Mouse (Mus musculus) heart, embryonic 10.5 days (tissue): ENCODE measurements around the gene Adcy10. TPM values are rescaled to one million over a fixed set of nuclear protein-coding genes. Genes with fewer than 3 reads are reported as not detected.
A peak's percentile ranks its signal among the peaks of the same experiment; 100 is the strongest.

Experiments used
- DNase-seq: peaks from one replicate; pipeline ENCODE4 v3.0.0-alpha.2; 2017; ENCODE audit warnings: low spot score
- H3K27ac ChIP-seq: fragments of 300-500 bp; sonication (generic); 2 replicates; pipeline ENCODE4 v1.5.1; 2016; ENCODE audit warnings: mild to moderate bottlenecking
- H3K27me3 ChIP-seq: fragments of 300-500 bp; sonication (generic); 2 replicates; pipeline ENCODE4 v1.6.1; 2016; ENCODE audit warnings: mild to moderate bottlenecking; ENCODE audit not compliant: poor library complexity, insufficient read depth, severe bottlenecking
- H3K36me3 ChIP-seq: fragments of 300-500 bp; sonication (generic); 2 replicates; pipeline ENCODE4 v1.6.1; 2016; ENCODE audit warnings: mild to moderate bottlenecking, moderate library complexity
- H3K4me1 ChIP-seq: fragments of 300-500 bp; sonication (generic); 2 replicates; pipeline ENCODE4 v1.6.1; 2016; ENCODE audit warnings: mild to moderate bottlenecking
- H3K4me3 ChIP-seq: fragments of 300-500 bp; sonication (generic); 2 replicates; pipeline ENCODE4 v1.5.1; 2016; ENCODE audit warnings: mild to moderate bottlenecking, moderate library complexity
- H3K9me3 ChIP-seq: fragments of 300-500 bp; sonication (generic); 2 replicates; pipeline ENCODE4 v1.6.1; 2016; ENCODE audit warnings: mild to moderate bottlenecking, moderate library complexity
- WGBS: fragments of 180-500 bp; shearing (Covaris S2); methylation state at CpG from one replicate; pipeline ENCODE4 v1.1.7; 2016; 5-methylcytosine and 5-hydroxymethylcytosine counted together
- polyA plus RNA-seq: library from polyadenylated mRNA; unstranded; fragments of >200 nt; fragmentation: Nextera tagmentation; extraction: Ambion mirVana; gene quantifications from 2 replicates; pipeline ENCODE4 v1.2.1, GENCODE M21; 2016

Gene Adcy10
- polyA plus RNA-seq, 1 experiment from 2014 or later, result not detected

DNA sequence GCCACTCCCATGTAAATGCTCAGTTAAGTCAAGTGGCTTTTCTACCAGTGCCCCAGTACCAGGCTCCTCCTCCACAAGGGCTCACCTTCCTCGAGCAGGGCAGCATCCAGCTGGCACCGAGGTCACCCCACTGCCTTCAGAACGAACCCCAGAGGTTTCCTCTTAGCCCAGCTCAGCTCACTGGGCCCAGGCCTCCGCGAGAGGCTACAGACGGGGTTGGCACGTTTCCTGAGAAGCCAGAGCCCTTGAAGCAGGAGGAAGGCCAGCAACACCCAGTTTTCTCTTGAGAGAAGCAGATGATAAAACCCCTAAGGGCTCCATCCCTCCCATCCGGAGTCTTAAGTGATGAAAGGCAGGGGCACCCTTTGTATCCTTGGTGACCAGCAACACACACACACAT, 105.8 kb downstream of the Adcy10 start:
- peak overlapping the region; percentile 64 for H3K27ac ChIP-seq
- no peaks in the 10 kb centered on the region for H3K27me3 ChIP-seq
- H3K9me3 ChIP-seq, result no peaks in the 10 kb centered on the region
- no peak for DNase-seq
- H3K36me3 ChIP-seq, result peaks cover 40% of the 10 kb centered on the region
- H3K4me3 ChIP-seq, result no peak overlapping the region
- 59% methylated on average over 8 of the region's 8 CpGs for WGBS
- peaks cover 58% of the 10 kb centered on the region for H3K4me1 ChIP-seq

DNA sequence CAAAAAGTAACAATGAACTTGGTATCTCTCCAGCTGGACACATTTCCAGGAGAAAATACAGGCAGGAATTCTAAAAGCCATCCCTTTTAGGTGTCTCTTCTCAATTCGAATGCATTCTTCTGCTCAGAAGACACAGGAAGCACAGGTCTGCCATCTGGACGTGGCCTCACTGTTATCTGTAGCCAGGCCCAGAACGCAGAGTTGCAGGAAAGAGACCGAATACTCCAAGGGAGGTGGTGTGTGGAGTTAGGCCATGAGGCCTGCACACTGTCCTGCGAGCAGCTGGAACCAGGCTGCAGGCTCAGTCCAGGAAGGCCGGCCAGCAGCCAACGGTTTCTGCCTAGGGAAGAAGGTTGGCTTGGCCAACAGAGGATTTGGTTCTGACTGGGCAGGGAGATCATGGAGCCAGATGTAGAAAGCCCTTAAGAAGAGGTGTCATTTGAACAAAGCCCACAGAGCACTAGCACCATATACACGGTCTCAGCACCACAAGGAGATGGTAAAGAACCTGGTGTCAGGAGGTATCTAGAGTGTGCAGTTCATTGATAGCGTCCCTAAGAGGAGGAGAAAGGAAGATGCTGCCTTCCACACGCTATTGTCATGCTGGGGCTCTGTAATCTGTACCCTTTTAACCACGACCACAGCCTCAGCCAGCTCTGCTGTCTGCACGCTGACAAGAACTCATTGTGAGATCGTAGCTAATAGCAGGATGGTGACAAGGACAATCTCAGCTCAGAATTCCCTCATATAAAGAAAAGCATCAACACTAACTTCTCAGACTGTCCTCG, 107.5 kb downstream of the Adcy10 start:
- H3K27me3 ChIP-seq, result no peaks in the 10 kb centered on the region
- H3K4me3 ChIP-seq, result no peak overlapping the region
- H3K36me3 ChIP-seq, result peaks cover 51% of the 10 kb centered on the region
- no peaks in the 10 kb centered on the region for H3K9me3 ChIP-seq
- WGBS, result 63% methylated on average over 14 of the region's 14 CpGs
- no peak overlapping the region for H3K27ac ChIP-seq
- DNase-seq, result no peak
- peaks cover 46% of the 10 kb centered on the region for H3K4me1 ChIP-seq

DNA sequence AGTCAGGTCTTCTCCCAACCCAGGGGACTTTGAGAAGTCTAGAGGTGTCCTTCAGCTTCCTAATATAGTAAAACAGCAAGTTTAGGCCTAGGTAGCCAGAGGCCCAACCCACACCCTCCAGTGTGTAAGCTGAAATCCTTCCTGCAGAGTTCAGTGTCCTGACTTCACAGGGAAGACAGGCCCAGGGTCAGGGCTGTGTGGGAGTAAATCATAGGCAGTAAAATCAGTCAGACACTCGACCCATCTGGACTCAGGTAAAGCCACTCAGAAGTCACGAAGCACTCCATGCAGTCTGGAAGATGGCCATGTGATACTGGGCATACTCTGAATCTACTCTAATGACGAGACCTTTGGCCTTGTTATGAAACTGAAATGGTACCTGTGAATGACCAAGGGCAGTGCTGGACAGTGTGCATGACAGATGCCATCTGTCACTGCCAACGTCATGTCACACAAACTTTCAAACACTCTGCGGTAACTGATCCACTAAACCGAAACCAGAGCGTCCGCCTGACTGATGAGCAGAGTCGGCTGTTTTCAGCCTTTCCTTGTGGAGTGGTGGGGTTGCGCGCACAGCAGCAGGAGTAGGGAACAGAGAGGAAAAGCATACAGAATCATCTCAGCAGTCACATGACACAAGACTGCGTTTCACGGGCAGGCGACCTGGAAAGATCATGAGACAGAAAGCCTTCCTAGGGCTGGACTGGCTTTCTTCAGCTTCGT, 109.9 kb downstream of the Adcy10 start:
- 84% methylated on average over 15 of the region's 15 CpGs for WGBS
- Histone ChIP-seq H3K4me3 (no peak overlapping the region), H3K9me3 (no peaks in the 10 kb centered on the region), H3K27ac (no peak overlapping the region), H3K36me3 (peaks cover 70% of the 10 kb centered on the region), H3K27me3 (no peaks in the 10 kb centered on the region), H3K4me1 (peaks cover 23% of the 10 kb centered on the region)
- DNase-seq, result no peak

DNA sequence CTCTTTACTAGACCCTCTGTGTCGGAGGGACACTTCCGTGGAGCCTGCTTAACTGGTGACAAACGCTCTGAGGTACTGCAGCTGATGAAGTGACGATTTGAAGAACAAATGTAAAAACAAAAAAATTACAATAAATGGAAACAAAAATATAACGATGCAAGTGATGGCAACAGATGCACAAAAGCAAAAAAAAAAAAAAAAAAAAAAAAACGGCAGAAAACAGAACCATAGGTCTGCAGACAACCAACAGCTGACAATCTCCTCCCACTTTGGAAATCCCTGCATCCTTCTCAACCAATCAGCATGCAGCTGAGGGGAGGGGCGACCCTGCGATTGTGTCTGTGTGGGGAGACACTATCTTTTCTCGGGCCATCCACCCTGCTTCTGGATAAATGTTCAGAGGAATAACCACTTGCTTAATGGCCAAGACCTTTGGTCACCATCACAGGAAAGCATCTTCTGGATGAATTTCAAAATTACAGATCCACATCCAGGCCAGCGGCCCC, 116.8 kb downstream of the Adcy10 start:
- Histone ChIP-seq H3K9me3 (no peaks in the 10 kb centered on the region), H3K4me3 (no peak overlapping the region), H3K4me1 (peaks cover 14% of the 10 kb centered on the region), H3K36me3 (peaks cover 72% of the 10 kb centered on the region), H3K27ac (no peak overlapping the region), H3K27me3 (no peaks in the 10 kb centered on the region)
- WGBS, result 77% methylated on average over 10 of the region's 10 CpGs
- no peak for DNase-seq

DNA sequence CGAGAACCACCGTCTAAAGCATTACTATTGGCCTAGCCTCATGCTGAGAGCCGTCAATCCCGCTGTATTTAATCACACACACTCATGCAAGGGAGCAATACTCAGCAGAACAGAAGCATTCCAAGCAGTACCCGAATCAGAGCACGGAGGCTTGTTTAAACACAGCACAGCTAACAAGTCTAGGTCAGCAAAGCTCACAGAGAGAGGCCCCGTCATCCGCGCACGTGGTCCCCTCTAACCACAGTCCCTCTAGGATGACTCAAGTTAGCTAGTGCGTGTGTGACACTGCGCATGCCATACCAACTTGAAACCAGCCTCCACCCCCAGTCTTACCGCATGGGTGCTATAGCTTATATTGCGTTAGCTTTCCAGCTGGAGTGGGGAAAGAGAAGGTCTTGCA, 118.2 kb downstream of the Adcy10 start:
- 91% methylated on average over 14 of the region's 14 CpGs for WGBS
- peaks cover 78% of the 10 kb centered on the region for H3K36me3 ChIP-seq
- no peaks in the 10 kb centered on the region for H3K27me3 ChIP-seq
- no peak overlapping the region for H3K27ac ChIP-seq
- no peaks in the 10 kb centered on the region for H3K9me3 ChIP-seq
- no peak for DNase-seq
- H3K4me3 ChIP-seq, result no peak overlapping the region
- peaks cover 21% of the 10 kb centered on the region for H3K4me1 ChIP-seq

DNA sequence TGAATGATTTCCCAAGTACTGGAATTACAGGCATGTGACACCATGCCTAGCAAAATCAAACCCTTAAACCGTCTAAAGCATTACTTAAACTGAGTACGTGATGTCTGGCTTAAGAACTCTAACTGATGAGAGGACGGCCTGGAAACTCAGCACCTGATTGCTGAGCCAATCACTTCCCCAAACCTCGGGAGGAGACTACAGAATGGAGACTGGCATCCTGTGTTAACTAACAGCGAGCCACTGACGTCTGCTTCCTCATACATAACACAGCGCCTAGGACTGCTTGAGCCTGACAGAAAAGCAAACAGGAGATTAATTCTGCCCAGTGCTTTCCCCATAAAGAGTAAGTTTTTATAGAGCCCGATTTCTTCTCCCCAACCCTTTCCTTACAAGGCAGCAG, 119.2 kb downstream of the Adcy10 start:
- peaks cover 71% of the 10 kb centered on the region for H3K36me3 ChIP-seq
- 0 out of 2 replicates have a peak overlapping the region, but pooled peaks have one; percentile 3 for H3K27ac ChIP-seq

DNA sequence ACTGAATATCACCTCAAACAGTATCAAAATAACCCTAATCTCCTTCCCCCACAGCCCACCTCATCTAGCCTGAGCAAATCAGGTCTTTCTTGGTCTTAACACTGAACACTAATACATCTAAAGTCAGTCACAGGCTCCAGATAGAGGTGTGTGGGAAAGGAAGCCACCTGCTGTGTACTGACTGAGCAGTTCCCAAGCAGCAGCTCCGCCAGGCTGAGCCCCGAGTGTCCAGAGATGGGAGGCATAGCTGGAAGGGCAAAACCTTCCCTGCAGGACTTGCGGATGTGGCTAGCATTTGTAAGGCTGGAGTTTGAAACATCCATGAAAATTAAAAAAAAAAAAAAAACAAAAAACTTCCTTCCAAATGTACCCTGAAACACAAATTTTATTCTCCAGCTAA, 120.1 kb downstream of the Adcy10 start:
- H3K36me3 ChIP-seq, result peaks cover 67% of the 10 kb centered on the region
- no peaks in the 10 kb centered on the region for H3K27me3 ChIP-seq
- peaks cover 30% of the 10 kb centered on the region for H3K4me1 ChIP-seq
- DNase-seq, result no peak
- 91% methylated on average over 3 of the region's 3 CpGs for WGBS
- H3K4me3 ChIP-seq, result no peak overlapping the region
- no peaks in the 10 kb centered on the region for H3K9me3 ChIP-seq
- no peak overlapping the region for H3K27ac ChIP-seq

More for the DNA sequence above, 119.2 kb downstream of the Adcy10 start:
- 73% methylated on average over 8 of the region's 8 CpGs for WGBS
- Histone ChIP-seq H3K27me3 (no peaks in the 10 kb centered on the region), H3K4me3 (no peak overlapping the region), H3K9me3 (no peaks in the 10 kb centered on the region), H3K4me1 (peaks cover 21% of the 10 kb centered on the region)
- no peak for DNase-seq

DNA sequence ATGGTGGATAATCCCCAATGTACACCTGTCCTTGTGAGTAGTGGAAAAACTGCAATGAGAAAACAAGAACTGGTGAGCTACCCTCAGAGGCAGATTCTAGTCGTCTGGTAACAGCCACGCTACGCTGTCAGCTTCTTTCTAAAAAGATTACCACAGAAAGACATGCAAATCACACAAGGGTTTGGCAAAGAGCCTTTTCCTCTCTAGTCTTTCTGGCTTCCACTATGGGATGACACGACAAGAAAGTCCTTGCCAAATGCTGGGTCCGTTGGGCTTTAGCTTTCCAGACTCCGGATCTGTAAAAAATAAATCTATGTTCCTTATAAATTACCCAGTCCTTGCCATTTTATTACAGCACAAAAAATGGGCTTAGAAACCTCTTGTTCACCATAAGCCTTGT, 120.8 kb downstream of the Adcy10 start:
- Histone ChIP-seq H3K36me3 (peaks cover 67% of the 10 kb centered on the region), H3K27me3 (no peaks in the 10 kb centered on the region), H3K4me3 (no peak overlapping the region), H3K27ac (no peak overlapping the region), H3K4me1 (peaks cover 36% of the 10 kb centered on the region), H3K9me3 (no peaks in the 10 kb centered on the region)
- WGBS, result 90% methylated on average over 6 of the region's 6 CpGs
- no peak for DNase-seq

DNA sequence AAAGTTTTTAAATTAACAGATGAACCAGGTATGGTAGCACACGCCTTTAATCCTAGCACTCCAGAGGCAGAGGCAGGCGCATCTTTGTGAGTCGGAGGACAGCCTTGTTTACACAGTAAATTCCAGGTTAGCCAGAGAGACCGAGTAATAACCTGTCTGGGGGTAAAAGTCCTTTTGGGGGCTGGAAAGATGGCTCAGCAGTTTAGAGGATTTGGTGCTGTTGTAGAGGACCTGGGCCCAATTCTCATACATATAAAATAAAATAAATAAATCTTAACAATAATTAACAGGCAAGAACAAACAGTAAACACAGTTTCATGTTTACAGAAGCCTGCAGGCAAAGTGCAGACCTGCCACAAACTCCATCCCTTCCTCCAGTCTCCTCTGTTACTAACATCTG, 123.9 kb downstream of the Adcy10 start:
- Histone ChIP-seq H3K4me1 (peaks cover 59% of the 10 kb centered on the region), H3K27ac (no peak overlapping the region), H3K36me3 (peaks cover 45% of the 10 kb centered on the region), H3K27me3 (no peaks in the 10 kb centered on the region), H3K4me3 (no peak overlapping the region), H3K9me3 (no peaks in the 10 kb centered on the region)
- no peak for DNase-seq
- WGBS, result 76% methylated on average over 4 of the region's 4 CpGs

DNA sequence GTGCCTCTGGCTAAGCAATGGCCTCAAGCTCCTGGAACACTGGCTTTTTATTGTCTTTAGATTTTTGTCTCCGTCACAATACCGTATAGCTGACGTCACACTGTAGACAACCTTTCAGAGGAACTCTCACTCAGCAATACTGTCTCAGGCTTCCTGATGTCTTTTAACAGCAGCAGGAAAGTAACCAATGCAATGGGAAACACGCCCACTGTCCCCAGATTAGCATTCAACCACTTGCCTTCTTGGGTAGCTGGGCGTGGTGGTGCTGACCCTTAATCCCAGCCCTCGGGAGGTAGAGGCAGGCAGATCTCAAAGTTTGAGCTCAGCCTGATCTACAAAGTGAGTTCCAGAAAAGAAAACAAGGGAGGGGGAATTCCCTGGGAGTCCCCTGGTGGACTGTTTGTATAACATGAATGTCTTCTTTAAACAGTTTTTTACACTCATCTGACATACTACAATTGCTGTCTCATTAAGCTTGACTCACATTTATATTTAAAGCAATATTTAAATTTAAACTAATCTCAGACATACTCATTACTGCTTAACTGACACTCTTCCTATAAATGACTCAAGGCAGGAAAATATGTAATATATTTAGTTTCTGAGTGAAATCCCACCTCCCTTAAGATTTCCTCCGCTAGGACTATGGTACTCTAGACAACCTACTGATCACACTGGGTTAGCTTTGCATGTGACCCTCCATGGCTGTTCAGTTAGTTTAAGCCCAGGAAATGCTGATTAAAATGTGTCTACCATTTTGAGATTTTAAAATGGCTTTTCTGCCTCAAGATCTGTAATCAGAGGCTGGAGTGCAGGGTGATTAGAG, 124.7 kb downstream of the Adcy10 start:
- Histone ChIP-seq H3K27me3 (no peaks in the 10 kb centered on the region), H3K9me3 (no peaks in the 10 kb centered on the region), H3K27ac (no peak overlapping the region), H3K4me1 (peaks cover 52% of the 10 kb centered on the region), H3K36me3 (peaks cover 45% of the 10 kb centered on the region), H3K4me3 (no peak overlapping the region)
- no peak for DNase-seq
- WGBS, result 56% methylated on average over 7 of the region's 7 CpGs

DNA sequence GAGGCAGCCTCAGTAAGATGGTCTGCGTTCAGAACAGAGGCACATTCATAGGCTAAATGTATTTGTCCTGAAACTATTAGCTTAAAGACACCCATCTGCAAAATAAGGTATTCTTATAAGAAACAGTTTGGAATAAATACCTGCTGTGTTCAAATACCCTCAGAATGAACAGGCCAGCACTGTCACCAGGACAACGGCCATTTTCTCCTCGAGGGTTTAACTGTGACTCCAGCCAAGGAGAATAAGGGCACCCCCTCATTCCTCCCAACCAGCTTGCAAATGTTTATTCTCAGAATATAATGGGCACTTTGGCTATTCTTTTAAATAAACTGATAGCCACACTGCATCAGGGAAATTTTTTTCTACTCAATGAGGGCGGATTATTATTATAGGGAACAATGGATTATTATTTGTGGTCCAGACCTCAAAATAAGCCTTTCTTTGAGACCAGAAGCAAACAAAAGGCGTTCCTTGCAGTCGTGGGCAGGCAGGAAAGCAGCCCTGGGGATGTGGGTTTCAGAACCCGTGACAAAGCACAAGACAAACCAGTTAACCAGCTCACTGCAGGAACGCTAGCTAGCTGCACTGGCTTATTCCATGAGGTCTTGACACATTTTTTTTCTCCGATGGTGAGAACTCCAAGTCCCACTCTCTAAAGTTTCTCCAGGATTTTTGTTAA, 125.5 kb downstream of the Adcy10 start:
- Histone ChIP-seq H3K27me3 (no peaks in the 10 kb centered on the region), H3K36me3 (peaks cover 45% of the 10 kb centered on the region)
- DNase-seq, result no peak

DNA sequence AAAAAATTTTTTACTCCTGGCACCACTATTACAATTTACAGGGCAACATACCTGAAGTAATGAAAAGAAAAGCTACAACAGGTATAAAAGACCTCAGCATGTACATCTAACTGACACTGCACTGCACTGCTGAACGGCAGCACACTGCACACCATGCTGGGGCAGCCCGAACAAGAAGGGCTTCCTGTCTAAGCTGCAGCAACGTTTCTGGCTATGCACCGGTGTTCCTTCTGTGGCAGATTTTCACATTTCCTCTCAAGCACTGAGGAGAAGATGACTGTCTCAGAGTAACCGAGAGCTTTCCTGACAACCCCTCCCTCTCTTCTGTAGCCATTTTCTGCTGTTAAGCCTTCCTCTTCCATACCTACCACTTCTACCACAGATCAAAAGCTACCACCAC, 127.7 kb downstream of the Adcy10 start:
- Histone ChIP-seq H3K4me3 (no peak overlapping the region), H3K27ac (no peak overlapping the region), H3K36me3 (peaks cover 35% of the 10 kb centered on the region), H3K27me3 (no peaks in the 10 kb centered on the region), H3K4me1 (peaks cover 57% of the 10 kb centered on the region), H3K9me3 (no peaks in the 10 kb centered on the region)
- DNase-seq, result no peak
- WGBS, result 55% methylated on average over 5 of the region's 5 CpGs

More for the DNA sequence above, 125.5 kb downstream of the Adcy10 start:
- H3K27ac ChIP-seq, result no peak overlapping the region
- WGBS, result 67% methylated on average over 9 of the region's 9 CpGs
- H3K4me3 ChIP-seq, result no peak overlapping the region
- peaks cover 52% of the 10 kb centered on the region for H3K4me1 ChIP-seq
- no peaks in the 10 kb centered on the region for H3K9me3 ChIP-seq
